Mouse (Mus musculus) cerebellum, postnatal 36 days (tissue): ENCODE data around the gene Mrps16.

ENCODE experiments used
- DNase-seq, 2 experiments: peaks; one replicate each; pipeline ENCODE4 v3.0.0; 2021 to 2022; ENCODE audit warnings: mixed read lengths in 2 of 2

Gene Mrps16

DNA sequence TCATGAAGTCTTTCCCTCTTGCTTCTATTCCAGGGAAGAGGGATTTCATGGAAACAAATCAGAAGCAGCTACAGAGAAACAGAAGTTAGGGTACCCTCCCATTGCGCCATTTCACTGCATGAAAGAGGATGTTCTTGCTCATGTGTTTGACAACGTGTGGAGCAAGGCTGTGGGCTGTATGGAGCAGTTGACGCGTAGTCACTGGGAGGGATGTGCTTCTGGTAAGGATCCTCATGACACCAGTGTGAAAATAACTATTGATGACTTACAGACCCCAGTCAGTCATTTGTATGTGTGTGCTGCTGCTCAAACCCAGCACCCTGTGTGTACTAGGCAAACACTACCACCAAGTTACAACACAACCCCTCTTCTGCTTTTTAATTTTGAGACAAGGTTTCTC is 30.2 kb downstream of the Mrps16 start:
- DNase-seq, result no peak

DNA sequence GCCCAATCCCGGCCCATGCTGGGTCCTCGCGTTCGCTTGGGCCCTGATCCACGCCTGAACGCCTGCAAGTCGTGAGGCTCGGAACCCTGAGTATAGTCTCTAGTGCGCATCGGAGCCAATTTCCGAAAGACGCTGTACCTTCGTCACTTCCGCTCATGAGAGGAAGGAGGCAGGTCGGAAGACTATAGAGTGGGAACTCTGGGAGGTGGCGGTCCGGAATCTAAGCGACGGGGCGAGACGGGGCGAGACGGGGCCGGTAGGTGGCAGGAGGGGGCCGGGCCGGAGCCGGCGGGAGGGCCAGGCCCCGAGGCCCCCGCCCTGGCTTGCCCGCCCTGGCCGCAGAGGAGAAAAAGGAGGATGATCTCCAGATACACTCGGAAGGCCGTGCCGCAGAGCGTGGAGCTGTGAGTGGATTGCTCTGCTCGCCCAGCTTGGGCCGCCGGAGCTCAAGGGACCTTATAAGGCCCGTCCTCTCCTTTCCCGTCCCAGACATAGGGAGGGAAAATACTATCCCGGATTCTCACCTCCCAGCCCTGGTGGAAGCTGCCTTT is 45.4 kb downstream of the Mrps16 start, which contains the start of the genes Ecd and Fam149b:
Gene Ecd (minus strand): TSS at position 131 of the 551 bp plus-strand sequence.
Gene Fam149b (plus strand): TSS at position 172 of the 551 bp plus-strand sequence.
- DNase-seq, result peak; percentile 86 to 96

DNA sequence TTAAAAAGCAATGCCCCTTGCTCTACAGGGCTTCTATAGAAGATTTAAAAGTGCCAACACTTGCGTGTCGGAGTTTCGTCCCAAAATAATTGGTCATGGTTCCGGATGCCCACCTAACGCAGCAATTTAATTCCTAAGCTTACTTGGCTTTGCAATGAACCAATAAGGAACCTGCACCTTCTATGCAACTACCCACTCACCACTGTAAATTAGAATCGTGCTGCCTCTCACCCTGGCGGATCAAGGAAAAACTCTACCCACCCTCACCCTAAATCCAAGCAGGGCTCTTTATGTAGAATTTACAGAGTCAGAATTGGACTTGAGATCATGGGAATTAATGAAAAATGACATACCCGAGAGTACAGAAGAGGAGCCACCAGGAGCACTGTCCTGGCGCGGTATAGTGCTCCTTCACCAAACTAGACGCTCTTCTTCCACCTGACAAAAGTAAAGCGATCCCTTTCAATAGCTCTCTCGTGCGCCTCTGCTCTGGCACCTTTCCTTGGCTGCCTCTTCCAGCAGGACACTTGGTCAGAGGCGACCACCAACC is 45.9 kb downstream of the Mrps16 start:
- no peak for DNase-seq

DNA sequence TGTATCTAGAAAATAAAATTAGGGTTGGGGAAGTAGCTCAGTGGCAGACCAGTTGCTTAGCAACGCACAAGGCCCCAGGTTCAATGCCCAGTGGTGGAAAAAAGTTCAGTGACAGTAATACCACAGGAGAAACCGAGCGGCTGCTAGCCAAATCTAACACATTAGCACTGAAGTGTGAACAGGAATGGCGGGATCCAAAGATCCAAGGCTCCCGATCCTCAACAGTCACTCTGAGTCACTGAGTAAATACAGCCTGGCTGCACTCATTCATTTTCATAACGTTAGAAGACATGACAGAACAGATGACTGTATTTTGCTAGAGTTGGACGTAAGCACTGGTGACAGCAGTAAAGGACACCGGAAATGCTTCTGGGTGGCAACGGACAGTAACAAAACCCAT is 47.5 kb downstream of the Mrps16 start:
- no peak for DNase-seq

- no peak for DNase-seq
Observed at GRCm38 (mm10) chr14:20340866-20341265, 52.6 kb downstream of the Mrps16 start.

DNA sequence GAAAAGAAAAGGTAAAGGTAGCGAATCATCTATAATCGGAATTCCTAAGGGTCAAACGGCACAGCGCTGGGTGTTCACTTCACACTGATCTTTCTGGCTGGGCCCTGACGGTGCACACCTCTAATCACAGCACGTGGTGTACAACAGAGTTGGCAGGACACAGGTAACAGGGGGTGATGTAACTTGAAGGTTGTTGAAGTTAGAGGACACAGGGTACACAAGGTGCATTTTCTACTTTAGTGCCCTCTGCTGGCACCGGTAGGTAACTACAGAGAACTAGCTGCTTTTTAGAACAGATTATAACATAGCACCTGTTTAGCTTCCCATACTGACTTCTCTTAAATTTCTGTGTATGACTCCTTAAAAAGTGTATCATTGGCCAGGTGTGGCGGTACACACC is 53.3 kb downstream of the Mrps16 start:
- no peak for DNase-seq

DNA sequence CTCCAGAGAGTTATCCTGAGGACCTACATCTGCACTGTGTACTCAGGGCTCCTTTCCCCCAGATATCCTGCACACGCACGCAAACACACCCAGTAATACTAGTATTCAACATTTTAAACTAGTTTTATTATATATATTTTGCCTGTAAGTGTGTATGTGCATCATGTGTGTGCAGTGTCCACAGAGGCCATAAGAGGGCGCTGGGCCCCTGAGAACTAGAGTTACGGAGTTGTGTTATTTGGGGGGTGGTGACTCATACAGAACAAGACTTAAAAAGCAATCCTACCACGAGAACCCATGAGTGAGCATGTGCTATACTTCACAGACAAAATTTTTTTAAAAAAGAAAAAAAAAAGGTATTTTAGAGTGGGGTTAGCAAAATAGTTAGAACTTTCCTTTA is 54.0 kb downstream of the Mrps16 start:
- DNase-seq, result no peak
